Mouse (Mus musculus) B cell, adult 62 days (primary cell): Measurements from ENCODE around the gene Gja3. TPM values are rescaled to one million over a fixed set of nuclear protein-coding genes. Genes with fewer than 3 reads are reported as not detected.

ENCODE experiments used
- total RNA-seq: library from RNA; stranded (reverse); gene quantifications from 4 replicates; pipeline ENCODE4 v1.2.4, GENCODE M21; 2023

The Gja3 gene
- total RNA-seq: not detected in 4 replicates

GRCm38 (mm10) chr14:57057563-57058321, at the start of gene Gja3:
TSS of gene Gja3 (minus strand) at chr14:57058100.

GRCm38 (mm10) chr14:57104106-57105023, 46.5 kb upstream of the Gja3 start, which contains the start of gene Gjb2:
TSS of gene Gjb2 (minus strand) at chr14:57104702.

Other genes with a start within 250 kb of the Gja3 start
- 70.7 to 80.5 TPM (median 78.6 TPM) in 4 replicates for gene Zmym5, start 246.4 kb downstream of the Gja3 start, total RNA-seq
- gene Zmym2, start 171.4 kb downstream of the Gja3 start, total RNA-seq: 120 to 132 TPM (median 124 TPM) in 4 replicates
- gene Gjb2, start 46.6 kb upstream of the Gja3 start, total RNA-seq: not detected in 4 replicates
- gene Gm4491, start 57.8 kb upstream of the Gja3 start, total RNA-seq: not detected in 4 replicates
- not detected in 4 replicates for gene Gjb6, start 75.5 kb upstream of the Gja3 start, total RNA-seq